Mouse (Mus musculus): ENCODE data around the gene Cntn2. TPM values are rescaled to one million over a fixed set of nuclear protein-coding genes. Genes with fewer than 3 reads are reported as not detected.
A peak's percentile ranks its signal among the peaks of the same experiment; 100 is the strongest.

Cntn2 gene
- polyA plus RNA-seq, 1 experiment from 2014 or later: 0.09 TPM

GRCm38 (mm10) chr1:132523920-132524319 lies 19.1 kb downstream of the Cntn2 start:
- Histone ChIP-seq H3K4me2 (ENCODE audit: low read depth, low read length) (no peak overlapping the region), H3K4me1 (ENCODE audit: control insufficient read depth, insufficient read depth, low read length) (no peaks in the 10 kb centered on the region), H3K4me3 (ENCODE audit: low read length) (no peak overlapping the region), H3K9me3 (replicated peaks; ENCODE audit: control insufficient read depth, low read length) (no peaks in the 10 kb centered on the region), H3K36me3 (ENCODE audit: control insufficient read depth, insufficient read depth) (no peaks in the 10 kb centered on the region), H3K27me3 (ENCODE audit: control insufficient read depth, insufficient read depth, low read length) (peaks cover 9% of the 10 kb centered on the region), H3K9ac (ENCODE audit: low read length) (no peak overlapping the region), H3K27ac (ENCODE audit: low read length) (no peak overlapping the region)
- 27% methylated on average over 4 of the region's 4 CpGs for WGBS
- no peak for ATAC-seq (replicated peaks; ENCODE audit: extremely low read depth, insufficient read depth, low FRiP score)

GRCm38 (mm10) chr1:132523048-132523447 lies 20.0 kb downstream of the Cntn2 start:
- 79% methylated on average over 8 of the region's 8 CpGs for WGBS
- Histone ChIP-seq H3K4me3 (ENCODE audit: low read length) (no peak overlapping the region), H3K36me3 (ENCODE audit: control insufficient read depth, insufficient read depth) (no peaks in the 10 kb centered on the region), H3K9ac (ENCODE audit: low read length) (no peak overlapping the region), H3K9me3 (replicated peaks; ENCODE audit: control insufficient read depth, low read length) (no peaks in the 10 kb centered on the region), H3K27ac (ENCODE audit: low read length) (no peak overlapping the region), H3K4me2 (ENCODE audit: low read depth, low read length) (no peak overlapping the region), H3K27me3 (ENCODE audit: control insufficient read depth, insufficient read depth, low read length) (peaks cover 6% of the 10 kb centered on the region), H3K4me1 (ENCODE audit: control insufficient read depth, insufficient read depth, low read length) (no peaks in the 10 kb centered on the region)
- no peak for ATAC-seq (replicated peaks; ENCODE audit: extremely low read depth, insufficient read depth, low FRiP score)

GRCm38 (mm10) chr1:132520764-132521163 lies 22.3 kb downstream of the Cntn2 start:
- 30% methylated on average over 3 of the region's 6 CpGs for WGBS
- no peak overlapping the region for H3K9ac ChIP-seq (ENCODE audit: low read length)
- H3K27ac ChIP-seq (ENCODE audit: low read length): no peak overlapping the region
- no peaks in the 10 kb centered on the region for H3K9me3 ChIP-seq (replicated peaks; ENCODE audit: control insufficient read depth, low read length)
- H3K36me3 ChIP-seq (ENCODE audit: control insufficient read depth, insufficient read depth): no peaks in the 10 kb centered on the region
- H3K27me3 ChIP-seq (ENCODE audit: control insufficient read depth, insufficient read depth, low read length): peaks cover 3% of the 10 kb centered on the region
- H3K4me1 ChIP-seq (ENCODE audit: control insufficient read depth, insufficient read depth, low read length): no peaks in the 10 kb centered on the region
- H3K4me3 ChIP-seq (ENCODE audit: low read length): no peak overlapping the region
- peak; percentile 56; the same call in 1 of the 2 replicates for ATAC-seq (replicated peaks; ENCODE audit: extremely low read depth, insufficient read depth, low FRiP score)
- no peak overlapping the region for H3K4me2 ChIP-seq (ENCODE audit: low read depth, low read length)

- H3K27me3 ChIP-seq (ENCODE audit: control insufficient read depth, insufficient read depth, low read length): peaks cover 3% of the 10 kb centered on the region
- H3K4me1 ChIP-seq (ENCODE audit: control insufficient read depth, insufficient read depth, low read length): no peaks in the 10 kb centered on the region
- no peak overlapping the region for H3K4me3 ChIP-seq (ENCODE audit: low read length)
- H3K9me3 ChIP-seq (replicated peaks; ENCODE audit: control insufficient read depth, low read length): no peaks in the 10 kb centered on the region
- ATAC-seq (replicated peaks; ENCODE audit: extremely low read depth, insufficient read depth, low FRiP score): no peak
- WGBS: 88% methylated on average over 11 of the region's 11 CpGs
- no peak overlapping the region for H3K4me2 ChIP-seq (ENCODE audit: low read depth, low read length)
- H3K27ac ChIP-seq (ENCODE audit: low read length): no peak overlapping the region
- no peak overlapping the region for H3K9ac ChIP-seq (ENCODE audit: low read length)
- no peaks in the 10 kb centered on the region for H3K36me3 ChIP-seq (ENCODE audit: control insufficient read depth, insufficient read depth)
Observed at GRCm38 (mm10) chr1:132519734-132520133, 23.3 kb downstream of the Cntn2 start.

- H3K4me2 ChIP-seq (ENCODE audit: low read depth, low read length): no peak overlapping the region
- H3K36me3 ChIP-seq (ENCODE audit: control insufficient read depth, insufficient read depth): no peaks in the 10 kb centered on the region
- WGBS: 71% methylated on average over 18 of the region's 18 CpGs
- H3K9me3 ChIP-seq (replicated peaks; ENCODE audit: control insufficient read depth, low read length): no peaks in the 10 kb centered on the region
- H3K4me3 ChIP-seq (ENCODE audit: low read length): no peak overlapping the region
- H3K9ac ChIP-seq (ENCODE audit: low read length): no peak overlapping the region
- H3K4me1 ChIP-seq (ENCODE audit: control insufficient read depth, insufficient read depth, low read length): no peaks in the 10 kb centered on the region
- peaks cover 6% of the 10 kb centered on the region for H3K27me3 ChIP-seq (ENCODE audit: control insufficient read depth, insufficient read depth, low read length)
- ATAC-seq (replicated peaks; ENCODE audit: extremely low read depth, insufficient read depth, low FRiP score): no peak
- no peak overlapping the region for H3K27ac ChIP-seq (ENCODE audit: low read length)
Observed at GRCm38 (mm10) chr1:132518621-132519020, 24.4 kb downstream of the Cntn2 start.

- no peak for ATAC-seq (replicated peaks; ENCODE audit: extremely low read depth, insufficient read depth, low FRiP score)
- WGBS: 82% methylated on average over 11 of the region's 11 CpGs
- no peaks in the 10 kb centered on the region for H3K36me3 ChIP-seq (ENCODE audit: control insufficient read depth, insufficient read depth)
- H3K27me3 ChIP-seq (ENCODE audit: control insufficient read depth, insufficient read depth, low read length): peaks cover 3% of the 10 kb centered on the region; the same call in 1 of the 2 replicates
- H3K9me3 ChIP-seq (replicated peaks; ENCODE audit: control insufficient read depth, low read length): no peaks in the 10 kb centered on the region
- no peaks in the 10 kb centered on the region for H3K4me1 ChIP-seq (ENCODE audit: control insufficient read depth, insufficient read depth, low read length)
- H3K9ac ChIP-seq (ENCODE audit: low read length): no peak overlapping the region
- no peak overlapping the region for H3K27ac ChIP-seq (ENCODE audit: low read length)
- H3K4me2 ChIP-seq (ENCODE audit: low read depth, low read length): no peak overlapping the region
- no peak overlapping the region for H3K4me3 ChIP-seq (ENCODE audit: low read length)
Observed at GRCm38 (mm10) chr1:132516776-132517175, 26.3 kb downstream of the Cntn2 start.

- Histone ChIP-seq H3K27me3 (ENCODE audit: control insufficient read depth, insufficient read depth, low read length) (peaks cover 3% of the 10 kb centered on the region; the same call in 1 of the 2 replicates), H3K4me2 (ENCODE audit: low read depth, low read length) (no peak overlapping the region), H3K4me1 (ENCODE audit: control insufficient read depth, insufficient read depth, low read length) (no peaks in the 10 kb centered on the region), H3K36me3 (ENCODE audit: control insufficient read depth, insufficient read depth) (no peaks in the 10 kb centered on the region), H3K4me3 (ENCODE audit: low read length) (no peak overlapping the region), H3K27ac (ENCODE audit: low read length) (no peak overlapping the region), H3K9me3 (replicated peaks; ENCODE audit: control insufficient read depth, low read length) (no peaks in the 10 kb centered on the region), H3K9ac (ENCODE audit: low read length) (no peak overlapping the region)
- WGBS: 91% methylated on average over 12 of the region's 12 CpGs
- ATAC-seq (replicated peaks; ENCODE audit: extremely low read depth, insufficient read depth, low FRiP score): no peak
Observed at GRCm38 (mm10) chr1:132515339-132515738, 27.7 kb downstream of the Cntn2 start.

- H3K4me3 ChIP-seq (ENCODE audit: low read length): no peak overlapping the region
- ATAC-seq (replicated peaks; ENCODE audit: extremely low read depth, insufficient read depth, low FRiP score): no peak
- no peak overlapping the region for H3K27ac ChIP-seq (ENCODE audit: low read length)
- H3K4me2 ChIP-seq (ENCODE audit: low read depth, low read length): no peak overlapping the region
- H3K9me3 ChIP-seq (replicated peaks; ENCODE audit: control insufficient read depth, low read length): no peaks in the 10 kb centered on the region
- H3K4me1 ChIP-seq (ENCODE audit: control insufficient read depth, insufficient read depth, low read length): no peaks in the 10 kb centered on the region
- H3K9ac ChIP-seq (ENCODE audit: low read length): no peak overlapping the region
- H3K36me3 ChIP-seq (ENCODE audit: control insufficient read depth, insufficient read depth): peaks cover 8% of the 10 kb centered on the region
- peaks cover 3% of the 10 kb centered on the region; the same call in 1 of the 2 replicates for H3K27me3 ChIP-seq (ENCODE audit: control insufficient read depth, insufficient read depth, low read length)
- 78% methylated on average over 8 of the region's 8 CpGs for WGBS
Observed at GRCm38 (mm10) chr1:132512106-132512505, 30.9 kb downstream of the Cntn2 start.

- WGBS: 45% methylated on average over 8 of the region's 8 CpGs
- Histone ChIP-seq H3K36me3 (ENCODE audit: control insufficient read depth, insufficient read depth) (peaks cover 8% of the 10 kb centered on the region), H3K9me3 (replicated peaks; ENCODE audit: control insufficient read depth, low read length) (no peaks in the 10 kb centered on the region), H3K4me3 (ENCODE audit: low read length) (no peak overlapping the region), H3K27ac (ENCODE audit: low read length) (no peak overlapping the region), H3K9ac (ENCODE audit: low read length) (no peak overlapping the region), H3K4me1 (ENCODE audit: control insufficient read depth, insufficient read depth, low read length) (no peaks in the 10 kb centered on the region), H3K4me2 (ENCODE audit: low read depth, low read length) (no peak overlapping the region), H3K27me3 (ENCODE audit: control insufficient read depth, insufficient read depth, low read length) (peaks cover 3% of the 10 kb centered on the region; the same call in 1 of the 2 replicates)
- no peak for ATAC-seq (replicated peaks; ENCODE audit: extremely low read depth, insufficient read depth, low FRiP score)
Observed at GRCm38 (mm10) chr1:132511521-132511920, 31.5 kb downstream of the Cntn2 start.

Measured in heart, embryonic 16.5 days (tissue).